Mouse (Mus musculus): ENCODE data around the gene Coq4.

Gene Coq4

DNA sequence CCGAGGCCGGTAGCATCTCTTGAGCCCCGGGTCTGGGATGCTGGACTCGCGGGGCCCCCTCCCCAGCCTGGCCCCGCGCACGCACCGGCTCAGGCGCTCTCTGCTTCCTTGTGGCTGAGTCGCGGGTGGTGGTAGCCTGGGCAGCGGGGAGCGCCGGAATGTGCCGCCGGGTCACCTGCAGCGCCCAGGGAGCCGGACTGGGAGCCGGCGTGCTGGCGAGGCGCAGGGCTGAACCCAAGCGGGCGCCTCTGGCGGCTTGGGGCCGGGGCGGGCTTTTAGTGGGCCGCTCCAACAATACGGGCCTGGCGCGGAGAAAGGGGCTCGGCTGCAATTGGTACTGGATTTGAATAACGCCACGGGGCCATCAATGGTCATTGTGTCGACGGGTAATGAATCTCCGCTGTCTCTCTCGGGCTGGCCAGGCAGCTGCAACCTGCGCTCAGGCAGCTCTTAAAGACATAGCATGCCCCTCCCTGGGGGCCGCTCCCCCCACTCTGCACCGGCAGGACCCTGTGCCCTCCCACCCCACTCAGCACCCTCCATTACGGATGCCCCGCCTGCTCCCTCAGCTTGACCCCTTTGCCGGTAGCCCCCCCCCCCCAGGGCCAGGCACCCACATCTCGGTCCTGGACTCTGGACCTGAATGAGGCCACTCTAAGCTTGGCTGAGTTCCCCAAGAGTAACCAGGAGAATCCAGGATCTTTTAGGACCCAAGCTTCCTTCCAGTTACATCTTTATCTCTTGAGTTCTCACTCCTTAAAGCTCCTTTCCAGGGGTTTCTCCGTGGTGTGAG, 59.0 kb downstream of the Coq4 start:
- WGBS: 48% methylated on average over 47 of the region's 47 CpGs

DNA sequence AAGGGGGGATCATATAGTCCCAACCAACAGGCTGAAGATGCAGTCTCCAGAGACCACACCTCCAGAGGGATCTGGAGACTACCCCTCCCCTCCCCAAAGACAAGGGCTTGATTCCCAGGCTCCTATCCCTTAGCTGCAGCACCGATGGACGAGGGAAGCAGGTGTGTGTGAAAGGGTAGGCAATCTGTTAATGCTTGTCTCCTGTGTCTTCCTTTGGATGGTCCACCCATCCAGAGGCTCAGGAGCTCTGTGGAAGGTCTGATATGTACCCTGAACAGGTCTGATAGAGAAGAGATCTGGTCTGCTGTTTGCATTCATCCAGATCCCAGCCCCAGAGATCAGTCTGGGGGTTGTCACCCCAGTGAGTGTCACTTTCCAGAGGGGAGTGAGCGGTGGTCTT, 59.6 kb downstream of the Coq4 start:
- 64% methylated on average over 3 of the region's 3 CpGs for WGBS
